Mouse (Mus musculus) A20 (cell line): Measurements from ENCODE around the gene Gm47985.
"Not testable (repeated sequence)": the region's sequence is repeated elsewhere in the genome, so short reads cannot be mapped to it uniquely, and the experiment has no call there.

Experiments
- DNase-seq: peaks from one replicate; pipeline ENCODE4 v3.0.0-alpha.2; 2011; ENCODE audit warnings: low read depth, low spot score

Gm47985 gene

GRCm38 (mm10) chr1:151182266-151182665, at the start of gene Gm47985:
TSS of gene Gm47985 (plus strand) at chr1:151182537.
- DNase-seq, result not testable (repeated sequence)

GRCm38 (mm10) chr1:151132686-151133085, 49.7 kb upstream of the Gm47985 start:
- DNase-seq, result no peak

GRCm38 (mm10) chr1:151138388-151138787, 43.9 kb upstream of the Gm47985 start:
- DNase-seq, result no peak

- no peak for DNase-seq
Observed at GRCm38 (mm10) chr1:151140956-151141355, 41.4 kb upstream of the Gm47985 start.

- no peak for DNase-seq
Observed at GRCm38 (mm10) chr1:151144471-151145146, 37.7 kb upstream of the Gm47985 start.

GRCm38 (mm10) chr1:151147801-151148200, 34.5 kb upstream of the Gm47985 start:
- no peak for DNase-seq

GRCm38 (mm10) chr1:151150211-151150610, 32.1 kb upstream of the Gm47985 start:
- no peak for DNase-seq

GRCm38 (mm10) chr1:151151089-151151488, 31.2 kb upstream of the Gm47985 start:
- DNase-seq, result no peak

- DNase-seq, result no peak
Observed at GRCm38 (mm10) chr1:151153056-151153652, 29.2 kb upstream of the Gm47985 start.

- DNase-seq, result not testable (repeated sequence)
Observed at GRCm38 (mm10) chr1:151154131-151154530, 28.2 kb upstream of the Gm47985 start.

- no peak for DNase-seq
Observed at GRCm38 (mm10) chr1:151156129-151156528, 26.2 kb upstream of the Gm47985 start.

- DNase-seq, result no peak
Observed at GRCm38 (mm10) chr1:151156777-151157632, 25.3 kb upstream of the Gm47985 start.

- no peak for DNase-seq
Observed at GRCm38 (mm10) chr1:151157963-151158856, 24.1 kb upstream of the Gm47985 start.

- DNase-seq, result no peak
Observed at GRCm38 (mm10) chr1:151158857-151159510, 23.4 kb upstream of the Gm47985 start.

GRCm38 (mm10) chr1:151166031-151166430, 16.3 kb upstream of the Gm47985 start:
- no peak for DNase-seq

- no peak for DNase-seq
Observed at GRCm38 (mm10) chr1:151167297-151168047, 14.9 kb upstream of the Gm47985 start.

GRCm38 (mm10) chr1:151168637-151169036, 13.7 kb upstream of the Gm47985 start:
- DNase-seq, result no peak

GRCm38 (mm10) chr1:151171572-151172461, 10.5 kb upstream of the Gm47985 start:
- DNase-seq, result no peak
